Mouse (Mus musculus) left cerebral cortex, adult 11 months (tissue): ENCODE results near the gene Best2.

ENCODE experiments used
- DNase-seq: peaks from one replicate; pipeline ENCODE4 v3.0.0; 2022; ENCODE audit warnings: low spot score

The Best2 gene

GRCm38 (mm10) chr8:85021514-85022055 is 7.3 kb upstream of the Best2 start:
- DNase-seq, result no peak

GRCm38 (mm10) chr8:85017209-85017608 is 2.9 kb upstream of the Best2 start:
- no peak for DNase-seq

DNA sequence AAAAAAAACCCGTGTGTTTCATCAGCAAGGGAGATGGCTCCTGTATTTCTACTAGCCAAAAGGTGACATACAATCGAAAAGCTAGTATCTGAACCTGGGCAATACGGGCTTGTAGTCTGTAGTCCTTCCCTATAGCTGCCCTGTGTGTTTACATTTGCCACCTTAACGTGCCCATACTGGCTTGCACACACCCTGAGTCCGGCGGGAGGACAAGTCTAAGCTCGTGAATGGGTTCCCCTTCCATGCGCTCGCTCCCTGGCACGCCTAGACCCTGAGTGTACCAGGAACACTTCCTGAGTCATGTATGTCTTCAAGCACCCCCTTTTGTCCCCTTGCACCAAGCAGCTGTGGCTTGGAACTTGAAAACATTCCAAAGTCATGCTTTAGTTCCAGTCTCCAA is 2.4 kb upstream of the Best2 start:
- no peak for DNase-seq

- DNase-seq, result peak; percentile 67
These were observed 996 bp downstream of the Best2 start for GRCm38 (mm10) chr8:85013230-85013840.

GRCm38 (mm10) chr8:85011242-85011641 is 3.1 kb downstream of the Best2 start:
- no peak for DNase-seq

GRCm38 (mm10) chr8:85007686-85008085 is 6.6 kb downstream of the Best2 start:
- DNase-seq, result no peak

DNA sequence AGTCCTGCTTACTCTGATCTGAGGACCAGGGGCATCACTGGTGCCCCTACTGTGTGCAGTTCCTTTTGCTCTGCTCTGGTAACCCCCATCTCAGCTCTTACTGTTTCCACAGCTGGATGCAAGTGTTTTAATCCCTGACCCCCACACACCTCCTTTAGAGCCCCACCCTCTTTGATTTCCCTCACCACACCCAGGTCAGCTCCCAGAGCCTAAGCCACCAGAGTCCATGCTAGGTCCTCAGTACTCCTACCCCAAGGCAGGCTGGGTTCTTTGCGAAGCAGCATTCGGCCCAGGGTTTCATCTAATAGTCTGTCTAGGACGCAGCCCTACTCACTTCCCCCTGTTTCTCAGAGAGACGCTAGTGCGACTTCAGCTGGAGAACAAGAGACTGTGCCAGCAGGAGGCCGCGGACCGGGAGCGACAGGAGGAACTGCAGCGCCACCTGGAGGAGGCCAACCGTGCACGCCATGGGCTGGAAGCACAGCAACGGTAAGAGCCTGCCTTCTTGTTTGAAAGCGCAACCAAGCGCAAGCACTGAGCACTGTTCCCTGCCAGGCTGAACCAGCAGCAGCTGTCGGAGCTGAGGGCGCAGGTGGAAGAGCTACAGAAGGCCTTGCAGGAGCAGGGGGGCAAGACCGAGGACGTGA is 16.6 kb downstream of the Best2 start:
- DNase-seq, result peak; percentile 76

DNA sequence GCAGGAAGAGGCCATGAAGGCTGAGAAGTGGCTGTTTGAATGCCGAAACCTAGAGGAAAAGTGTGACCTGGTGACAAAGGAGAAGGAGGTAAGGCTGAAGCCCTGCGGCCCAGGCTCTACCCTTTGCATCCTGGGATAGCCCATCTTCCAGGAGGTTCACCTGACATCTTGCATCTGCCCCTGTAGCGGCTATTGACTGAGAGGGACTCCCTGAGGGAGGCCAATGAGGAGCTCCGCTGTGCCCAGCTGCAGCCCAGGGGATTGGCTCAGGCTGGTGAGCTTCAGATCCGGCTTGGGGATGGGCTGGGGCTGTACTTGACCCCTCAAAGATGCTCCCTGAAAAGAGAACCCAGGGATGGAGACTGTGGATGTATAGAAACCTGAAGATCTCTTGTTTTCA is 17.4 kb downstream of the Best2 start:
- DNase-seq, result no peak

GRCm38 (mm10) chr8:84995680-84996079 is 18.7 kb downstream of the Best2 start:
- no peak for DNase-seq

- no peak for DNase-seq
These were observed 20.0 kb downstream of the Best2 start for GRCm38 (mm10) chr8:84994375-84994774.

DNA sequence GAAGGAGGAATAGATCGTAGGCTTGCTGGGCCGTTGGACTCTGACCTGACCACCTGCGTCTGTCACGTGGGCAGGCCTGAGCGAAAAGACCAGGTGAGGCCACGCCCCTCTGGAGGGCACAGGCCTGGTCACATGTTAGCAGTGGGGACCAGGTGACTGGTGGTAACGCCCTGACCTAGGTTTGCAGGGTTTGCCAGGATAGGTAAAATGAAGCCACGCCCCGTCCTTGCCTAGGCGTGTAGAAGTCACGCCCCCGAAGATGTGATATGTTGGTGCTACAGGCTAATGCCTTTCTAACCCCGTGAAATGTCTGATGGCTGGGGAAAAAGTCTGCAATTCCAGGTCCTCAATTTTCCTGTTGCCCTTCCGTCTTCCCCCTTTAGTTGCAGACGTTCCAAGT is 23.5 kb downstream of the Best2 start:
- DNase-seq, result no peak

DNA sequence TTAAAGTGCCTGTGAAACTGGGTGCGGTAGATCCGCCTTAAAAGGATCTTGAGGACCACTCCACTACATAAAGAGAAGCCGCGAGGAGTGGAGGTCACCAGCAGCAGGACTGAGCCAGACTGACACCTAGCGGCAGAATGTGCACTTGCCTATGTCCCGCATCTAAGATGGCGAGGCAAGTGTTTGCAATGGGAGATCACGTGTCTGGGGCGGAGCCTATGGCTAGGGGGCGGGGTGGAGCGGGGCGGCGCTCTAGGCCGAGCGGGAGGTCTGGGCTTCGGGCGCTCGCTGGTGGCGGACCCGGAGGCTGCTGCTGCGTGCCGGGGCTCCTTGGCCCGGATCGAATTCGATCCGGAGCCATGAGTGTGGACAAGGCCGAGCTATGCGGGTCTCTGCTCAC is 24.0 kb downstream of the Best2 start, which contains the start of gene Hook2:
Gene Hook2 (plus strand): TSS at position 255 of the 400 bp plus-strand sequence.
- peak; percentile 94 for DNase-seq

DNA sequence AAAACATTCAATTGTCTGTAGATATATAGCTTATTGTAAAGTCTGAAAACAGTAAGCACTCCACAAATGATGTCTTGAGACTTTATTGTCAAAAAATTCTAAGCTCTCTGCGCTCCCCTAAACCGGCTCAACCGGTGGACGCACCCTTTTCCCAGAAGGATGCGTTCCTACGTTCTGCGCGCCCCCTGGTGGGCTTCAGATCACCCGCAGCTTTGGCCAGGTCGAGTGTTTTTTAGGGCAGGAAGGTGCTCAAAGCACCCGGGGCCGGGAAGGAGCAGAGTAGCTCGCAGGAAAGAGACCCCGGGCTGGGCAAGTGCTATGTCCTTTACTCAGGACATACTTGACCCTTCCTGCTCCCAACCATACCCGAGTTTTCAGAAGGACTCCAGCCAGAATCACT is 24.5 kb downstream of the Best2 start:
- DNase-seq, result peak; percentile 85

DNA sequence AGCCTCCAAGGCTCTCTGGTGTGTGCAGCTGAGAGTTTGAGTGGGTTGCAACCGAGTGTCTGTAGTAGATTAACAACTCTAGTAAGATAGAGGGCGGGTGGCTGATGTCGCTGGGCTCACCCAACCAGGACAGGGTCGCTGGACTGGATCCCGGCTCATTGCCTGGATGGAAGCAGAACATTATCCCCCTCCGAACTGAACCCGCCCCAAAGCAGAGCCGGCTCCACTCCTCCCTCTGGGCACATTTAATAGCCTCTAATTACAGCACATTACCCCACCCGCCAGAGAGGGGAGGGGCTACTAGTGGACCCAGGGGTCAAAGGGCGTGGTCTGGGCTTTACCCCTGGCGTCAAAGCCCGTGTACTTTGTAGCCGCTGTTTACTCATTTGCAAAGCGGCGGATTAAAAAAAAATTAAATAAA is 25.0 kb downstream of the Best2 start:
- no peak for DNase-seq

DNA sequence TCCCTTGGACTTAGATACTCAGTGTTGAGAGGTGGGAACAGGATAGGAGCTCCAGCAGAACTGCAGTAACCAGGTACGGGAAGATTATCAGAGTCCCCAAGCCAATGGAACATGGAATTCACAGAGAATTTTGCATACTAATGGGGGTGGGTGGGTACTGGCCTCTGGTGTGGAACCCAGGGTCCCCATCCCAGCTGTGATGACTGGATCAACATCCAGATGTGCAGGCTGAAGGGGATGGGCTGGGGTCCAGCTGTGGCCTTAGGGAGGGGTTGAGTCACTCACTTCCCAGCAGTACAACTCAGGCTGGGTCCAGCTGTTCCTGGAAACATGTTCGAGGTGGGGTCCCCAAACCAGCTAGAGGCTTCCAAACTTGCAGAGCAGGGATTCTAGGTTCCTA is 26.4 kb downstream of the Best2 start:
- no peak for DNase-seq

DNA sequence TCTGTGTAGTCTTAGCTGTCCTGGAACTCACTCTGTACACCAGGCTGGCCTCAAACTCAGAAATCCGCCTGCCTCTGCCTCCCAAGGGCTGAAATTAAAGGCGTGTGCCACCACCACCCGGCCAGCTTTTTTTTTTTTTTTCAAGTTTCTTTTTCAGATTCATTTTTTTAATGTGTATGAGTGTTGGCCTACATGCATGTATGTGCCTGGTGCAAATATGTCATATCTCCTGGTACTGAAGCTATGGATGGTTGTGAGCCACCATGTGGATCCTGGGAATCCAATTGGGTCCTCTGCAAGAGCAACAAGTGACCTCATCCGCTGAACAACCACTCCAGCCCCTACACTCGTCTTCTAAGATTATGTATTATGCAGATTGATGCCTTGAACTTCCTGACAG is 26.9 kb downstream of the Best2 start:
- DNase-seq, result no peak

DNA sequence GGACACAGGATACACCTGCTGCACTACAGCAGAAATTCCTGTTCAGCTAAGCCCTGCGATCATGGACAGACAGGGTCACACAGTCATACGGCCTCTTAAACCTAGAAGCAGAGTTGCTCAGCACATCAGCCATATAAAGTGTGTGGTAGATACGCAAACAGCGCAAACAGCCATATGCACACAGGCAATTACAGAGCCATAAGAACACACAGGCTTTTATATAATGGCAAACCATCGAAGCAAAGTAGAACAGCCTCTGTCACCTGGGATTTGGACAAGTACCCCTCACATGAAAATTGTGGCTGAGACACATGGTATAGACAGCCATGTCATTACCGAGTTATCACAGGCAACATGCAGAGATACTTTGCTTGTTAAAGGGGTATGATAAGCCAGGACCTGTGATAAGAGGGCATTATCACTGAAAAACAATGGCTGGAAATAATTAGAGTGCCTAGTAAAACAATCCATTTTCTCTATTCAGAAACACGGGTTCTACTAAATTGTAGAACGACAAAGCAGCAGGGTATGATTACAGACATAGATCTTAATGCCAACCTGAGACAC is 27.9 kb downstream of the Best2 start:
- DNase-seq, result no peak

- peak; percentile 93 for DNase-seq
These were observed 28.5 kb downstream of the Best2 start for GRCm38 (mm10) chr8:84985684-84986378.

GRCm38 (mm10) chr8:84985049-84985683 is 29.2 kb downstream of the Best2 start:
- DNase-seq, result no peak

DNA sequence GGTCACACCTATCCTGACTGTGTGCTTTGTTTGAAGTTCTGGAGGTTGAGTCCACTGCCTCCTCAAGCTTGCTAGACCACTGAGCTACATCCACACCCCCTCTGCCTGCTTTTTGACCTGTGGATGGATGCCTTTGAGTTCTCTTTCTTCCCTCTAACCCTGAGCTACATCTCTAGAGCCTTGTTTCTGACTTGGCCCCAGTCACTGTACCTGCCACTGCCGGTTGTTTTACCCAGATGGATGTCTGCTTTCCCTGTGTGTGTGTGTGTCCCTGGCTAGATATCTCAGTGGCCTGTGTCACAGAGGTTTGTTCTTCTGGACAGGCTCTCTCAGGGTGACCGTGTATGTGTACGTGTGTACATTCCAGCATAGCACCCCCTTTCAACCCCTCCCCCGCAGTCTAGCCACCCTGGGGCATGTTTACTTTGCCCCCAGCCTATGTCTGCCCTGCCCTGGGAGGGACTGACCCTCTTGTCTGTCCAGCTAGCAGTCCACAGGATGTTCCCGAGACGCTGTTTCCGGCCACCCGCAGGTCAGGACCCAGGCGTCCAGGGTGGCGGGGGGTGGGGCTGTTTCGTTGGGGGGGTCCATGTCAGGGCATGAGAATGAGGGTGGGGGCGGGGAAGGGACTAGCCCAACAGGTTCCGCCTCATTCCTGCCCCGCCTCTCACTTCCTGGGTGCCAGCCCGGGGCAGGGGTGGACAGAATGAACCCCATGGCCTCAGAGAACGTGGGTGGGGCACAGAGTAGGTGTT is 29.9 kb downstream of the Best2 start:
- no peak for DNase-seq

GRCm38 (mm10) chr8:84982499-84983011 is 31.8 kb downstream of the Best2 start:
- no peak for DNase-seq
